Mouse (Mus musculus) erythroblast, adult 5-6 weeks (primary cell): Measurements from ENCODE around the gene Ints12. TPM values are rescaled to one million over a fixed set of nuclear protein-coding genes. Genes with fewer than 3 reads are reported as not detected.

ENCODE experiments used
- ATAC-seq: replicated peaks from 2 replicates; pipeline ENCODE4 v1.8.0; 2016; ENCODE audit warnings: moderate number of reproducible peaks, mild to moderate bottlenecking, moderate TSS enrichment, inconsistent platforms; ENCODE audit not compliant: poor library complexity, low FRiP score, severe bottlenecking
- total RNA-seq, 2 experiments: library from RNA; stranded (forward) in 1 of 2; stranded (reverse) in 1 of 2; fragments of 150-400 nt in 1 of 2; fragments of 200-764, 138-1000 nt in 1 of 2; gene quantifications; 2 replicates each; pipeline versions ENCODE4 v1.2.3 to v1.2.4; 2015 to 2017; ENCODE audit warnings: low replicate concordance in 2 of 2

Ints12 gene
- total RNA-seq (2015; ENCODE audit: low replicate concordance) (10.4 and 10.9 TPM in 2 replicates), total RNA-seq (2017; ENCODE audit: low replicate concordance) (11.6 and 18.1 TPM in 2 replicates)

GRCm38 (mm10) chr3:133091664-133092273, at the start of gene Ints12, which contains the start of gene Gstcd:
Ints12 (plus strand) TSS chr3:133091840.
Gstcd (minus strand) TSS chr3:133092033.
- ATAC-seq, result peak; percentile 96

GRCm38 (mm10) chr3:133052068-133052467, 39.6 kb upstream of the Ints12 start:
- ATAC-seq, result no peak

DNA sequence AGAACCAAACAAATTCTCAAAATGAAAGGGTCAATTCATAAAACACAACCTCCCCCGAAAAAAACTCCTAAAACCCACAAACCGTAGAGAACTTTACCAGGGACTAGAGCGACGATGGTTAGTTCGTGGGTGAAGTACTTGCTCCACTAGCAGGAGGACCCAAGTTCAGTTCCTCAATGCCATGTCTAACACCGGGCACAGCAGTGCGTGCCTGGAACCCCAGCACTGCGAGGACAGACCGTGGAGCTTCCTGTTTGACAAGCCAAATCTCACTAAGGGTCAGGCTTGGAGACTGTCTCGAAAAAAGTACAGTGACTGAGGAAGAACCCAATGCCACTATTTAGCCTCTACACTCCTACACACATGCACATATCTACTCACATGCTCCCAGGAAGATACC, 16.1 kb upstream of the Ints12 start:
- no peak for ATAC-seq

DNA sequence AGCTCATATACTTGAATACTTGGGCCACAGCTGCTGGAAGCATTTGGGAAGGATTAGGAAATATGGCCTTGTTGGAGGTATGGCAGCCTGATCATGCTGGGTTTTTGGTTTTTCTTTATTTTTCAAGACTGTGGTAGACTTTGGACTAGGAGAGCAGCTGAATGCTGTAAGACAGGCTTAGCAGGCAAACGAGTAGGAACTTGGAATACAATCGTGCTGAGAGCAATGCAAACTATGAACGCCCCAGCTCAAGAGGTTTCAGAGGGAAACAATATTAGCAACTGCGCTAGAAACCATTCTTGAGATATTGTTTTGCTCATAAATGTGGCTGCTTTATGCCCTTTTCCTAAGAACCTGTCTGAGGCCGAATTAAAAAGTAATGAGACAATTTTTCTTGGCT, 8.9 kb upstream of the Ints12 start:
- no peak for ATAC-seq

DNA sequence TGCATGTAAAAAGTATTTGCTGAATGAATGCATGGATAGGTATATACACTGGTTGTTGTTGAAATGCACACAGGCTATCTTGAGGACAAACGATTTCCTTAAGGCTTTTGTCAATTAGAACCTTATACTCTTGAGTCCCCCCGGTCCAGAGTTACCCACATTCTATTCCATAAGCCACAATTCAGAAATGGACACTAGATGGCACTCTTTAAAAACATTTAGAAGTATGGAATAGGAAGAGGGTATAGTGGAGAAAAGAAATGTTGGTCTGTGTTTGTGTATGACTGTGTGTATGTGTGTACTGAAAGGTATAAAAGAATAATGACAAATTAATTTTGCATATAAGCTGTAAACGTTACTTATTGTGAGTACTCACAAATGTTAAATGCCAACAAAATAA, 5.8 kb upstream of the Ints12 start:
- ATAC-seq, result peak; percentile 74; the same call in 1 of the 2 replicates

- no peak for ATAC-seq
Measured at GRCm38 (mm10) chr3:133090247-133091120, 1.2 kb upstream of the Ints12 start.

GRCm38 (mm10) chr3:133091121-133091663, 448 bp upstream of the Ints12 start:
- peak; percentile 58 for ATAC-seq

DNA sequence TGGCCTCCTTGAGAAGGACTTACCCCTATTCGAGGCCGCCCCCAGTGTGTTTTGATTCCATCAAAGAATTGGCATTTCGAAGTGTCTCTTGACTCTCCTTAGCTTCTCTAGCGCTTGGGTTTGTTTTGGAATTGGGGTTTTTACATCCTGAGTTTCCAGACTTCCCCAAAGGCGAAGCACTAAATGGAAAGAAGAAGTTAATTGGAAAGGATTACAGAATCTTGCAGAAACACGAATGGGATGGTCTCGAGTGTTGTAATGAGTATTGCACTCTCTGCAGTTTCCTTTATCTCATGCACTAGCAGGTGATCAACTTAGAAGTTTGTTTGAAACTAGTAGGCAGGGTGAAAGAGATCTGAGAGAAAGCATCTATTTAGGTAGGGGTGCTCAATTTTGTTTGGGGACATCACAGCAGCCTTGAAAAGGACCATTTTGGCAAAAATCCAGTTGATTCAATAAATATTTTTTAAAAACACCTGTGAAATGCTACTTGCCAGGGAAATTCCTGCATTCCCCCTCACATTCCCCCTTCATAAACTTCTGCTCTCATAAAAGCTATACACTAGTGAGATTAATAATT, 724 bp downstream of the Ints12 start:
- no peak for ATAC-seq

DNA sequence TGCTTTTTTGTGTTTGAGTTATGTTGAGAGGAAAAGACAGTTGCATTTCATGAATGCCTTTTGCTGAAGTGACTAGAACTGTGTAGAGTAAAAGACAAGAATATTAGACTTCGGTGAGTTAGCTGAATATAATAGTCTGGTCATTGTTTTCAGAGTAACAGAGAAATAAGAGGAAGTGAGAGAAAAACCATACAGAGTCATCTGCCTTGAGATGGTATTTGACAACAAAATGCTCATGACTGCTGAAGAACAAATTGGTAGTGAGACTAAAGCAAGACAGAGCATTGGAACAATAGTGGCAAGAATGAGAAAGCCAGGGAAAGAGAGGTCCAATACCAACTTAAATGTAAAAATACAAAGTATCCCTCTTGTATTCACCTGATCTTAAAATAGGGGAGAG, 1.3 kb downstream of the Ints12 start:
- ATAC-seq, result no peak

- no peak for ATAC-seq
Measured at GRCm38 (mm10) chr3:133094305-133094704, 2.7 kb downstream of the Ints12 start.

DNA sequence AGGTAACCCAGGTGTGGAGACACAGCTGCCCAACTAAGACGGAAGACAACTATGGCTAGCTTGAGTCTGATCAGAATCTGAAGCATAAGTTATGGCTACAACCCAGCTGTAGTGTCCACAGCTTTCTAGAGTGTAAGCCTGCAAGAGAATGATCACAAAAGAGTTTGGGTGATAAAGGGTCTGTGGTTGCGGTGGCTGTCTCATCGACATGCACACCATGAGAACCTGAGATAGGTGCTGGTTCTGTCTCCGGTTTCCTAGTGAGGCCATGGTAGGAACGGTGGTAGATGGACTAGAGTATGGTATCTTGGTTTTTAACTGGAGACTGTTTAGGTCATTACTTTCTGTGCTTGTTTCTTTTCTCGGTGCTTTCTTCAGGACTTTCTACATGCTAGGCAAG, 6.3 kb downstream of the Ints12 start:
- ATAC-seq, result 0 out of 2 replicates have a peak, but pooled peaks have one; percentile 32

DNA sequence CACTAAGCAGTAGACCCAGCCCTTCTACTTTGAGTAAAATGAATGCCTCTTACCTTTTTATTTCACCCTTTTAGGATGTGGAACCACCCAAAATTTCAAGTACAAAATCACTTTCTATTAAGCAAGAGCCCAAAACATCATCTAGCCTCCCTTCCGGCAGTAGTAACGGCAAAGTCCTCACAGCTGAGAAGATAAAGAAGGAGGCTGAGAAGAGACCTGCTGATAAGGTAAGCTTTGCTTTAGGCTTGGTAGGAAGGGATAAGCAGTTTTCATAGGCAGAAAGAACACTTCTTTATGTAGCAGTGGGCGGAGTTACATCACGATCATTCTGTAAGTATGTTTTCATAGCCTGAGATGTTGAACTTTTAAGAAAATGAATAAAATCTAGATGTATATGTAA, 6.7 kb downstream of the Ints12 start:
- ATAC-seq, result 0 out of 2 replicates have a peak, but pooled peaks have one; percentile 66

DNA sequence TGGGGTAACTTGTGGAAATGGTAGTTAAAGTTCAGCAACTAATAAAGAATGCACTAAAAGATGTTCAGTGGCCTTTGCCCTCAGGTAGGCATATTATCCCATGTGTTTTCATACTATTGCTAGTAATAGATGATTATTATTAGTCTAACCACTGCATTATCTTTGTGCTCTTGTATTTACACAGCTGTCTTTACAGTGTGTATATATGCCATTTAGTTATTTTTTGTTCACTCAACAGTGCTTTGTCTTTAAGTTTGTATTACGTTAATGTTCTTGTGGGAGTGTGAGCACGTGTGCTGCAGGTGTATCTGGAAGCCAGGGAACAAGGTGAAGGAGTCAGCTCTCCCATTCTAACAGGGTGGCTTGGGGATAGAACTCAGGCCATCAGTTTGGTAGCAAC, 7.3 kb downstream of the Ints12 start:
- ATAC-seq, result no peak

- no peak for ATAC-seq
Measured at GRCm38 (mm10) chr3:133103768-133104167, 12.1 kb downstream of the Ints12 start.

DNA sequence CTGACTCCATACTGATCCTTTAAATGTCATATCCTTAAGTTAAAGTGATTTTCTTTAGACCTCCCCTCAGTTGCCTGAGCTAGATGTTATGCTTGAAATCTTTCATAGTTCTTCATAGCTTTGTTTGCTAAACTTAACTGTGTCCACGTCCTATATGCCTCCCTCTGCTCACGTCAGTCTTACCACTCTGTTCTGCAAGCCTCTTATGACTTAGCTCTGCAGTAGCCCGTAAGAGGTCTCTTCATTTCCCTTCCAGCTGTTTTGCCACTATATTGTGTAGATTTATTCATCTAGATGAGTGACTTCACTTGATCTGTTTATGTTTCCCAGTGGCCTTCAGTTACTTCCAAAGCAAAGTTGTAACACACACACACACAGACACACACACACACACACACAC, 12.8 kb downstream of the Ints12 start:
- ATAC-seq, result no peak

DNA sequence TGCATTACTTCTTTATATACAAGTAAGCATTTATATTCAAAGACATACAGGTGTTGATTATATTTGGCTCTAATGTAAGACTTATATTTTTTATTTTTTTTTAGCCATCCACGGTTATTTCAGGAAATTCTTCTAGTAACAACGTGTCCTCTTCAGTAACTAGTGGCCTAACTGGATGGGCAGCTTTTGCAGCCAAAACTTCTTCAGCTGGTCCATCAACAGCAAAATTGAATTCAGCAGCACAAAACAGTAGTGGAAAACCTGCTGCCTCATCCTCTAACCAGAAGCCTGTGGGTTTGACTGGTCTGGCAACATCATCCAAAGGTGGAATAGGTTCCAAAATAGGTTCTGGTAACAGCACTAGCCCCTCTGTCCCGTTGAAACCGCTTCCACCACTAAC, 17.1 kb downstream of the Ints12 start:
- no peak for ATAC-seq

GRCm38 (mm10) chr3:133109844-133110243, 18.2 kb downstream of the Ints12 start:
- no peak for ATAC-seq

GRCm38 (mm10) chr3:133111741-133112140, 20.1 kb downstream of the Ints12 start:
- ATAC-seq, result no peak

DNA sequence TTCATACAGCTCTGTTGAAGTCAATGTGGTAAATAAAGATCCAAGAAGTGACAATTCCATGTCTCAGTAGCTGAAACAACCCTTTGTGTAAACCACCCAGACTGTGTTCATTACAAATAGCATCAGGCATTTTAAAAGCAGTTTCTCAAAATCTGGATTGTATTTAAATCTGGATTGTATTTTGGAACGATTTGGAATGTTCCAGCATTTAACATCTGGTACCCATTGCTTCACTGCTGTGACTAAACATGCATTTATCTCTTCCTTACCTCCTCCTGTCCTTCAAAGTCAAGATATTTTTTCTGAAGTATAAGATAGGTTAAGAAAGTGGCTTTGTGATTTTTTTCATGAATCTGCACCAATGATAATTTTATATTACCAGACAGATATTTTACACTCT, 21.6 kb downstream of the Ints12 start:
- ATAC-seq, result no peak

GRCm38 (mm10) chr3:133131372-133131771, 39.7 kb downstream of the Ints12 start:
- no peak for ATAC-seq
